Mouse (Mus musculus) forebrain, embryonic 14.5 days (tissue): ENCODE data around the gene Cope. TPM values are rescaled to one million over a fixed set of nuclear protein-coding genes. Genes with fewer than 3 reads are reported as not detected.

Experiments used
- ATAC-seq: fragments of 200-750 bp; cut with Nextera tagmentation; 2 replicates; pipeline ENCODE4 v1.8.0; 2017; ENCODE audit warnings: mild to moderate bottlenecking, moderate library complexity
- DNase-seq: peaks from one replicate; pipeline ENCODE4 v3.0.0-alpha.2; 2015; ENCODE audit warnings: low spot score
- H3K27ac ChIP-seq: fragments of 300-500 bp; sonication (generic); 2 replicates; pipeline ENCODE4 v1.5.1; 2014; ENCODE audit warnings: low read depth, mild to moderate bottlenecking, control low read depth, low read length, moderate library complexity
- H3K27me3 ChIP-seq: fragments of 300-500 bp; sonication (generic); replicated peaks from 2 replicates; pipeline ENCODE4 v1.6.1; 2014; ENCODE audit warnings: low read length, control low read depth, mixed read lengths; ENCODE audit not compliant: control insufficient read depth, insufficient read depth
- H3K36me3 ChIP-seq: fragments of 300-500 bp; sonication (generic); 2 replicates; pipeline ENCODE4 v1.6.1; 2014; ENCODE audit warnings: low read length, control low read depth; ENCODE audit not compliant: control insufficient read depth, insufficient read depth
- H3K4me1 ChIP-seq: fragments of 300-500 bp; sonication (generic); 2 replicates; pipeline ENCODE4 v1.6.1; 2014; ENCODE audit warnings: antibody characterized with exemption, low read length, control low read depth; ENCODE audit not compliant: control insufficient read depth, insufficient read depth
- H3K4me2 ChIP-seq: fragments of 300-500 bp; sonication (generic); 2 replicates; pipeline ENCODE4 v1.6.1; 2014; ENCODE audit warnings: mild to moderate bottlenecking, control low read depth, low read length
- H3K4me3 ChIP-seq: fragments of 300-500 bp; sonication (generic); 2 replicates; pipeline ENCODE4 v1.5.1; 2014; ENCODE audit warnings: low read depth, low read length, control low read depth
- H3K9ac ChIP-seq: fragments of 300-500 bp; sonication (generic); 2 replicates; pipeline ENCODE4 v1.6.1; 2014; ENCODE audit warnings: mild to moderate bottlenecking, low read length, control low read depth, moderate library complexity
- H3K9me3 ChIP-seq: fragments of 300-500 bp; sonication (generic); replicated peaks from 2 replicates; pipeline ENCODE4 v1.6.1; 2016; ENCODE audit warnings: low read length, control low read depth, mixed read lengths; ENCODE audit not compliant: control insufficient read depth
- WGBS: fragments of 180-500 bp; shearing (Covaris S2); extraction: QIAGEN DNeasy Blood & Tissue Kit; methylation state at CpG from one replicate; pipeline ENCODE4 v1.1.7; 2014; 5-methylcytosine and 5-hydroxymethylcytosine counted together
- polyA plus RNA-seq: library from polyadenylated mRNA; unstranded; fragments of >200 nt; fragmentation: Nextera tagmentation; extraction: Ambion mirVana; gene quantifications from 2 replicates; pipeline ENCODE4 v1.2.1, GENCODE M21; 2014

Gene Cope
- 305 and 332 TPM in 2 replicates for polyA plus RNA-seq

- Histone ChIP-seq H3K4me1 (peaks cover 12% of the 10 kb centered on the region), H3K9me3 (no peaks in the 10 kb centered on the region), H3K9ac (peak within 1 kb of the TSS; percentile 81), H3K27ac (no peak within 1 kb of the TSS), H3K27me3 (no peaks in the 10 kb centered on the region), H3K4me2 (peak within 1 kb of the TSS; percentile 92), H3K36me3 (peaks cover 51% of the 10 kb centered on the region), H3K4me3 (peak within 1 kb of the TSS; percentile 81)
- peak; percentile 96 for DNase-seq
- ATAC-seq: peak; percentile 95
- WGBS: under 1% methylated on average over 40 of the region's 40 CpGs
Observed at GRCm38 (mm10) chr8:70302358-70302890, at the start of gene Cope, which contains the start of gene Ddx49. Gene Cope (plus strand): TSS chr8:70302518. Gene Ddx49 (minus strand): TSS chr8:70302489.

DNA sequence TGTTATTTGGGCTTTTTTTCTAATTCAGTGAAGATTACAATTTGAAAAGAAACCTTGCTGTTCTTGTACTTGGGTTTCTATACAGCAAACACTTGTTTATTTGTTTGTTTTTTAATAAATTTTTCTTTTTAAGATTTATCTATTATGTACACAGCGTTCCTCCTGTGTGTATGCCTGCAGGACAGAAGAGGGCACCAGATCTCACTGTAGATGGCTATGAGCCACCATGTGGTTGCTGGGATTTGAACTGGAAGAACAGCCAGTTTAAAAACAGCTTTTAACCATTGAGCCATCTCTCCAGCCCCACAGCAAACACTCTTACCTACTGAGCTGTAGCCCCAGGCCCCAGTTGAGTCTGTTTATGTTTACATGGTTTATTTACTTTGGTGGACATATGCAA, 47.7 kb upstream of the Cope start:
- peaks cover 99% of the 10 kb centered on the region for H3K36me3 ChIP-seq
- 83% methylated on average over 1 of the region's 1 CpGs for WGBS
- no peak for ATAC-seq

DNA sequence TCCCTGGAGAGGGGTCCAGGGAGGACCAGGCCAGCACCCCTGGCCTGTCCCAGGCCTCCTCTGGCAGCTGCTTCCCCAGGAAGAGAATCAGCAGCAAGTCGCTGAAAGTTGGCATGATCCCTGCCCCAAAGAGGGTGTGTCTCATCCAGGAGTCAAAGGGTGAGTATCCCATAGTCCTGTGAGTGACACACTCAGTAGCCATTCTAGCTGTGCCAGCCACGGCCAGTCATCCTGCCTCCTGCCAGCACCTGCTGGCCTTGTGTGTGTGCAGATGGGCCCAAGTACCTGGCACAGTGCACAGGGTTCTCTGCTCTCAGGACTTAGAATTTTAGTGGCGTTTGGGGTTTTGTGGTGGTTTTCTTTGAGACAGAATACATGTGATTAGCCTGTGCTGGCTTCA, 44.9 kb upstream of the Cope start:
- 76% methylated on average over 3 of the region's 3 CpGs for WGBS
- no peak overlapping the region for H3K9ac ChIP-seq

More for the DNA sequence above, 47.7 kb upstream of the Cope start:
- Histone ChIP-seq H3K9me3 (no peaks in the 10 kb centered on the region), H3K27ac (no peak overlapping the region), H3K27me3 (no peaks in the 10 kb centered on the region), H3K4me1 (no peaks in the 10 kb centered on the region), H3K9ac (no peak overlapping the region), H3K4me2 (no peak overlapping the region), H3K4me3 (no peak overlapping the region)
- no peak for DNase-seq

DNA sequence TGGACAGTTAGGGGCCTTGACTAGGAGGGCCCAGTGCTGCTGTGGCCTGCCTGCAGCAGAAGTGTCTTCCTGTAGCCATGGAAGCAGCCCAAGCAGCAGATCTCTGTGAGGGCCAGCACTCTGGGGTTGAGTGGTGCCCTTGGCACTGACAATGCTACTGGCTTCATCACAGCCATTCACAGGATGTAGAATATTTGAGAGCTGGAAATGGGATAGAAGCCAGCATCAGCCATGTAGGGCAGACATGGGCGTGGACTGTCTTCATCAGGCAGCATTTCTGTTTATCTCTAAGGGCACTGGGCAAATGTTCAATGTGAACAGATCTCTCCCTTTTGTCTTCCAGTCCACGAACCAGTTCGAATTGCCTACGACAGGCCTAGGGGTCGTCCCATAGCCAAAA, 43.7 kb upstream of the Cope start:
- Histone ChIP-seq H3K4me3 (no peak overlapping the region), H3K4me2 (no peak overlapping the region), H3K4me1 (no peaks in the 10 kb centered on the region), H3K27ac (no peak overlapping the region), H3K27me3 (no peaks in the 10 kb centered on the region), H3K9ac (no peak overlapping the region), H3K36me3 (peaks cover 99% of the 10 kb centered on the region), H3K9me3 (no peaks in the 10 kb centered on the region)
- no peak for DNase-seq
- no peak for ATAC-seq
- WGBS: 93% methylated on average over 5 of the region's 5 CpGs

More for the DNA sequence above, 44.9 kb upstream of the Cope start:
- H3K9me3 ChIP-seq: no peaks in the 10 kb centered on the region
- no peak overlapping the region for H3K4me3 ChIP-seq
- no peaks in the 10 kb centered on the region for H3K4me1 ChIP-seq
- DNase-seq: no peak
- no peak for ATAC-seq
- no peaks in the 10 kb centered on the region for H3K27me3 ChIP-seq
- peaks cover 99% of the 10 kb centered on the region for H3K36me3 ChIP-seq
- no peak overlapping the region for H3K4me2 ChIP-seq
- no peak overlapping the region for H3K27ac ChIP-seq

GRCm38 (mm10) chr8:70259043-70259442, 43.3 kb upstream of the Cope start:
- Histone ChIP-seq H3K27me3 (no peaks in the 10 kb centered on the region), H3K4me3 (no peak overlapping the region), H3K36me3 (peaks cover 99% of the 10 kb centered on the region), H3K4me1 (no peaks in the 10 kb centered on the region), H3K9me3 (no peaks in the 10 kb centered on the region), H3K4me2 (no peak overlapping the region), H3K27ac (no peak overlapping the region), H3K9ac (no peak overlapping the region)
- no peak for DNase-seq
- ATAC-seq: no peak
- 87% methylated on average over 2 of the region's 2 CpGs for WGBS

DNA sequence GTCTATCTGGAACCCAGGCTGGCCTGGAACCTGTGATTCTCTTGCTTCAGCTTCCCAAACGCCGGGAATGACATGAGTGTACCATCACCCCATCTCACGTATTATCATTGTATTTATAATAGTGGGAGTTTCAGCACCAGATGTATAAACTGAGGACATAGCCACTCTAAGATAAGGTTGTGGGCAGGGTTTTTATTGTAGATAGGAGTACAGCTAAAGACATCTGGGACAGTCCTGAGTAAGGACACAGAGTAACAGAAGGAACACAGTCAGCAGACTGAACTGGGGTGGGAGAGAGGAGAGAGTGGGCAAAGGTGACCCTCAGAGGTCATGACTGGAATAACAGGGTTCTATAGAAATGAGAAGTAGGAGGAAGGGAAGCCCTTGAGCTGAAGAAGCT, 34.6 kb upstream of the Cope start:
- WGBS: 85% methylated on average over 3 of the region's 3 CpGs
- no peak for ATAC-seq
- Histone ChIP-seq H3K9ac (no peak overlapping the region), H3K27me3 (no peaks in the 10 kb centered on the region), H3K9me3 (no peaks in the 10 kb centered on the region), H3K4me2 (no peak overlapping the region), H3K27ac (no peak overlapping the region), H3K36me3 (peaks cover 35% of the 10 kb centered on the region), H3K4me1 (no peaks in the 10 kb centered on the region), H3K4me3 (no peak overlapping the region)
- no peak for DNase-seq

- ATAC-seq (no peak), DNase-seq (no peak)
- WGBS: 22% methylated on average over 5 of the region's 5 CpGs
- Histone ChIP-seq H3K4me1 (no peaks in the 10 kb centered on the region), H3K27me3 (no peaks in the 10 kb centered on the region), H3K4me3 (no peak overlapping the region), H3K9me3 (no peaks in the 10 kb centered on the region), H3K36me3 (peaks cover 28% of the 10 kb centered on the region), H3K4me2 (no peak overlapping the region), H3K9ac (no peak overlapping the region), H3K27ac (no peak overlapping the region)
Observed at GRCm38 (mm10) chr8:70268311-70268710, 34.0 kb upstream of the Cope start.

GRCm38 (mm10) chr8:70268799-70269565, 33.3 kb upstream of the Cope start:
- DNase-seq (peak; percentile 8), ATAC-seq (no peak)
- Histone ChIP-seq H3K9me3 (no peaks in the 10 kb centered on the region), H3K27me3 (no peaks in the 10 kb centered on the region), H3K4me3 (no peak overlapping the region), H3K4me1 (no peaks in the 10 kb centered on the region), H3K27ac (no peak overlapping the region), H3K36me3 (peaks cover 21% of the 10 kb centered on the region), H3K4me2 (no peak overlapping the region), H3K9ac (no peak overlapping the region)
- 63% methylated on average over 11 of the region's 11 CpGs for WGBS

- 68% methylated on average over 3 of the region's 3 CpGs for WGBS
- no peaks in the 10 kb centered on the region for H3K36me3 ChIP-seq
Observed at GRCm38 (mm10) chr8:70272949-70273348, 29.4 kb upstream of the Cope start.

More at GRCm38 (mm10) chr8:70272949-70273348, 29.4 kb upstream of the Cope start:
- Histone ChIP-seq H3K4me2 (no peak overlapping the region), H3K9ac (no peak overlapping the region), H3K4me1 (no peaks in the 10 kb centered on the region), H3K9me3 (no peaks in the 10 kb centered on the region), H3K4me3 (no peak overlapping the region), H3K27me3 (no peaks in the 10 kb centered on the region), H3K27ac (no peak overlapping the region)
- no peak for ATAC-seq
- DNase-seq: no peak
